Mouse (Mus musculus) embryo, embryonic 9.5 days (tissue): Measurements from ENCODE around the gene Prkaca.
"Not testable (repeated sequence)": the region's sequence is repeated elsewhere in the genome, so short reads cannot be mapped to it uniquely, and the experiment has no call there.

Experiments used
- DNase-seq: peaks from one replicate; pipeline ENCODE4 v3.0.0-alpha.2; 2017; ENCODE audit errors: extremely low spot score

Prkaca gene

DNA sequence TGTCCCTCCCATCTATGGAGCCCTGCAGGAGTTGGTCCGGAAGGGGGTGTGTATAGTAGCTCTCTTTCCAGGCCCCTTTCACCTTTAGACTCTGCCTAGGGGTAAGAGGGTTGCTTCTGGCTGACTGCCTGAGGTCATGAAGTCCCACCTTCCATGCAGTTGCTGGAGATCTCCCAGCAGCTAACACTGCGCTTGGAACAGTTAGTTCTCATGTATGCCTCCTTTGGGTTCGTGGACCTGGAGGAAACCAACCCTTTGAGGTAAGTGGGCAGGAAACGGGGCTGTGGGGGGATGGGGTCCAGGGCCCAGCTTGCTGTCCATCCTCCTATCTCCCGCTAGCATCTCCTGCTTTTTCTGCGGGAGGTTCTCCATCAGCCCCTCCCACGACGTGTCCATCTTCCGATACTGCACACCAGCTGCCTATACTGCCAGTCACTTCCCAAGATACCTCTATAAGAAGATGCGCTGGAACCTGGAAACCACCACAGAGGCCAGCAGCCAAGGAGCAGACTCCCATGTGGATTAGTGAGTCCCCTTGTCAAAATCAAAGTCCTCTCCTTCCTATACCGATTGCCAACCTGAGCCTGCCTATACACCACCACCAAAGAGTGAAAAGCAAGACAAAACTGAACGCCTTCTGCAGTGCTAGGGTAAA, 30.3 kb downstream of the Prkaca start:
- no peak for DNase-seq

- no peak for DNase-seq
Measured at GRCm38 (mm10) chr8:84003612-84004246, 30.9 kb downstream of the Prkaca start.

DNA sequence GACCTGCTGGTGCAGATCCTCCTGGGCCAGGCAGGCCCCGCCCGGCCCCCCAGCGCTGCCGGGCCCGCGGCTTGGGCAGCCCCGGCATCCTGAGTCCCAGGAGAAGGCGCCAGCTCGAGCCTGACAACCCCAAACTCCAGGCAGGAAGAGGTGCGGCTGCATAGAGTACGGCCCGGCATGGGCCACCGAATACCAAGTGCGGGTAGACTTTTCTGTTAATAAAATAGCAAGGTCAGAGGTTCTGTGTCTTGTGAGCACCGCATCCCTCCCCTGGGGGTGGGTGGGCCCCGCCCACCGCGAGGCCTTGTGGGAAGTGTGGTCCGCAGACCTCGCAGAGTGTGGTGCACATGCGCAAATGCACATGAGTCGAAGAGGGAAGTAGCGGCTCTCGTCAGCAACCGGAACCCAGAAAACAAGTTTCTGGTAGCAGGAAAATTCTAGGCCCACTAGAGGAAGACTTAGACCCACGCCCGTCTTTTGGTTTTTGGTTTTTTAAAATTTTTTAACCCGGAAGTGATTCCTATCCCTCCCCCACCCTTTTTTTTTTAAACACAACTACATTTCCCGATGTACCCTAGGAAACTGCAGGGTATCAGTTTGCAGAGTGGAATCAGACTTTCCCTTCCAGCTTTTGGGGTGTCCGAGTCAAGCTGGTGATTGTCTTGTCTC, 31.9 kb downstream of the Prkaca start:
- DNase-seq: peak; percentile 92

DNA sequence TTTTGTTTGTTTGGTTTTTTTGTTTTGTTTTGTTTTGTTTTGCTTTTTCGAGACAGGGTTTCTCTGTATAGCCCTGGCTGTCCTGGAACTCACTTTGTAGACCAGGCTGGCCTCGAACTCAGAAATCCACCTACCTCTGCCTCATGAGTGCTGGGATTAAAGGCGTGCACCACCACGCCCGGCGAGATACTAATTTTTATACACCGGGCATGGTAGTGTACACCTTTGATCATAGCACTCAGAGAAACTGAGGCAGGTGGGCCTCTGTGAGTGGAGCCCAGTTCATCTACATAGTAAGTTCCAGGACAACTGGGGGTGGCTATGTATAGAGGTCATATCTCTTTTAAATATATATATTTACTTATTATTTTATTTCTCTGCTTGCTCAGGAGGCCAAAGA, 32.7 kb downstream of the Prkaca start:
- DNase-seq: not testable (repeated sequence)

DNA sequence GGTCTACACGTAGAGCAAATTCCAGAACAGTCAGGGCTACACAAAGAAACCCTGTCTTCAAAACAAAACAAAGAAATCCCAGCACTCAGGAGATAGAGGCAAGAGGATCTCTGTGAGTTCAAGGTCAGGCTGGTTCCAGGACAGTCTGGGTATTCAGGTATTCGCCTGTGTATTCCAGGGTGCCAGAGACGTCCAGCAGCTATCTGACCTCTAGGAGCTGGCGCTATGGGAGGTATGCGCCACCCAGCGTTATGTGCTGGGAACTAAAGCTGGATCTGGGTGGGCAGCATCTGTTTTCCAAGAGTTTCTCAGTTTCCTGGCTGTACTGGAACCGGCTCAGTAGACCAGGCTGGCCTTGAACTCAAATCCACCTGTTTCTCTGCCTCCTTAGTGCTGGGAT, 35.6 kb downstream of the Prkaca start:
- DNase-seq: no peak

DNA sequence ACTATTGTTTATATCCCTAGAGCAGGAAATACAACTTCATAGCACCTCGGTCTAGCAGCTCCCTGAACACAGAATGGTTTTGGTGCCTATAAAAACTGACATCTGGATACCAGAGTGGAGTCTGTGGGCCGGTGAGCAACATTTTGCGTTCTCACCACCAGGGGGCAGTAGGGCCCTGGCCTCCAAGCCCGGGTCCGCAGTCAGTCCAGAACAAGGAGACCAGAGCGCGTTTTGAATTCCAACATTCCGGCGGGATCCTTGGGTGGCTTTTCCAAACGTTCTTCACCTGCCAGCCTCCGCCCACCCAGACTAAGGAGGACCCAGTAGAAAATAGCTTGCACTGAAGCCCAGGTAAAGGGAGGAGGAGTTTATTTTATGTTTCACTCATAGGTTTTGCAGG, 37.1 kb downstream of the Prkaca start:
- peak; percentile 87 for DNase-seq

- no peak for DNase-seq
Measured at GRCm38 (mm10) chr8:84010625-84011611, 38.1 kb downstream of the Prkaca start.

- no peak for DNase-seq
Measured at GRCm38 (mm10) chr8:84011705-84012498, 39.1 kb downstream of the Prkaca start, which contains the start of gene 2210011C24Rik. Gene 2210011C24Rik (minus strand): TSS chr8:84012171.

GRCm38 (mm10) chr8:84012499-84013165, 39.8 kb downstream of the Prkaca start:
- no peak for DNase-seq

- no peak for DNase-seq
Measured at GRCm38 (mm10) chr8:84015833-84016232, 43.0 kb downstream of the Prkaca start.

DNA sequence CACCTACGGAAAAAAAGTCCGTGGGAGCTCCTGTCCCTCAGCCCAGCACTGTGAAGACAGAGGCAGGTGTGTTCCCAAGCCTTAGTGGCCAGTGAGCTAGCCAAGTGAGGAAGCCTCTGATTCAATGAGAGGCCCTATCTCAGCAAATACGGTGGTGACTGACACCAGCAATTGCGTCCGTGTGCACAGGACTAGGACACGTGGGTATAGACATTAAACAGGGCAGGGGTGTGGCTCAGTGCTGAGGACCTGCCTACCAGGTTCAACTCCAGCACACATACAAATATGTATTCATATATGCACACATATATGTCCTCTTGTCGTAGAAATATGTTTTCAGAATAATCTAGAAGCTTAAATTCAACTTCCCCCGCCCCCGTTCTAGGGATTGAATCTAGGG, 46.9 kb downstream of the Prkaca start:
- no peak for DNase-seq

- DNase-seq: no peak
Measured at GRCm38 (mm10) chr8:84021096-84021495, 48.3 kb downstream of the Prkaca start, which contains the start of gene Palm3. Gene Palm3 (plus strand): TSS chr8:84021471.

- DNase-seq: no peak
Measured at GRCm38 (mm10) chr8:84021569-84021968, 48.8 kb downstream of the Prkaca start.

DNA sequence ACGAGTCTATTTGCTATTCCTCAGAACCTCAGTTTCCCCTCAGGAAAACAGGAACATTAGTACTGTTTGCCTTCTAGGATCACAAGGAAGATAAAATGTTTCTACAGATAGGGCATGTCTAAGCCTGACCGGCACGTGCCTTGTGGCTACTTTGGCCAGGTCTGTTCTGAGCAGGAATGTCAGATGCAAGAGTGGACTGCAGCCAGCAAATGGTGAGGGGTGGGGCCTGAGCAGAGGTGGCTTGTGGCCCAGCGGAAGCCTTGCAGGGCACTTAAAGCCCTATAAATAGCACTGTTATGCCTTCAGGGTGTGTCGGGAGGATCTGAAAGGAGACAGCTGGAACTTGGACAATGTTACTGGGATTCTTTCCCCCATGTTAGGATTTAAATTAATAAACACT, 50.3 kb downstream of the Prkaca start:
- DNase-seq: no peak

DNA sequence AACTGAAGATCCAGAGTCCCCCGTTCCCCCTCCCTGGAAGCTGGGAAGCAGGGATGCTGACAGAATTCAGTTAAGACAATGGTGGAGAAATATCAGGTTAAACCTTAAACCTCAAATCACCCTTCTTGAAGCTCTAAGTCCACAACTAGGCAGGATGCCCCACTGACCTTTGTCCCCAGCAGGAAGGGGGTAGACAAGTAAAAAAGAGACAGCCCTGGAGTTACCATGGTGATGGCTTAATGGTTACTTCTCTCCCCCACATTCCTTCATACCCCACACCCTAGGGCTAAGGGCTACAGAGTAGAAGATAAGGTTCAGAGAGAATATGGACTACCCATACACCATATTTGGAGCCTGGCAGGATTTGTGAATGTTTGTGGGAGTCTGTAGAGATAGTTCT, 50.8 kb downstream of the Prkaca start:
- DNase-seq: no peak

DNA sequence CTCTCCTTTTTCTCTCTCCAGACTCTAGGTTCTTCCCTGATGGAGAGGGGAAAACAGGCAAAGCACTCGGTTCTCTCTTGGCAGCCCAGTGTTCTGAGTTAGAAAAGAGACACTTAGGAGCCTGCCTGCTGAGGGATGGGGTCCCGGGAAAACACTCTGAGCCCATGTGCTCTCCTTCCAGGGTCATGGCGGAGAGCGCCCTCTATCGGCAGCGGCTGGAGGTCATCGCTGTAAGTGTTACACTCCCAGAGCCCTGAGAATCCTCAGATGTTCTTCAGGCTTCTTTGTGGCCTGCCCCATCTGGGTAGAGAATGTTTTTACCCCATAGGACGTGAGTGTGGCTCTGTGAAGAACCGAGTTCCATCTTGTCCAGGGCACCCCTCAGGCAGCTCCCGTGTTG, 51.4 kb downstream of the Prkaca start:
- DNase-seq: no peak

DNA sequence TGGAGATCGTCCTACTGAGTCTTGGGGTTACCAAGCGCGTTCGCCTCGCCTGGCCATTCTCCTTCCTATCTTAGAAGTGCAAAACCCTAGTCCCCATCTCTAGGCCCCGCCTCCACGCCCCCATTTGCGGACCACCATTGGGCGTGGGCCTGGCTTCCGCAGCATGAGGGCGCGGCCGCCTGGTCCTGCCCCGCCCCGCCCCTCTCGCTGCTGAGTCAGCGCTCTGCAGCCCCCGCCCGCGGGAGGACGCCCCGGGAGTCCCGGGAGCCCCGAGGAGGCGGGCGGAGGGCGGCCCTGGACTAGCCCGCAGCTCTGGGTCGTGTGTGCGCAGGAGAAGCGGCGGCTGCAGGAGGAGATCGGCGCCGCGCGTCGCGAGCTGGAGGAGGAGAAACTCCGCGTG, 53.1 kb downstream of the Prkaca start:
- DNase-seq: no peak

DNA sequence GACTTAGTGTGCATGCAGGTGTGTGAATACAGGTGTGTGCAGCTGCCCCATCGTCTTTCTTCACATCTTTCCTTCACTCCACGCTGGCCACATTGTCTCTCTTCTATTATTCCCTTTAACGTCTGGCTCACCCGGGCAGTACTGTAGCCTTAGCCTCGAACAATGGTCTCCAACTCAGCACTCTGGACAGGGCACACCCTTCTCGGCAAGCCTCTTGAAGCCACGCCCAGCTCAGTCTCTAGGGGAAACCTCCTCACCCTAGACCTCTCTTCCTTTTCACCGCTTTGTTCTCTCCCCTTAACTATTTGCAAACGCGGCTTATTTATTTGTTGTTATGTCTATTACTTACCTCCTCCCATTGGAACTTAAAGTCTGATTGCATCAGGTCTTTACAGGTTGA, 54.7 kb downstream of the Prkaca start:
- no peak for DNase-seq

DNA sequence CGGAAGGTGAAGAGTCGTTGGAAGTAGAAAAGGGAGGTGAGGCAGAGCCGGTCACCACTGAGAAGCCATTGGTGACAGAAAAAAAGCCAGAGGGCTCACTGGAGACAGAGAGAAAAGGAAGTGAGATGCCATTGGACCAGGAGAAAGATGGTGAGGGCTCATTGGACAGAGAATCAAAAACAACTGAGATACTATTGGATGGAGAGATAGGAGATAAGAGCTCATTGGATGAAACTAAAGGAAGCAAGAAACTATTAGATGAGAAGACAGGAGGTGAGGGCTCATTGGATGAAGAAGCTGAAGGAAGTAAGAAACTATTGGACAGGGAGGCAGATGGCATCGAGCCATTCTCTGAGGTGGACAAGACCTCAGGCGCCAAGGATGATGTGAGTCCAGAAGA, 56.5 kb downstream of the Prkaca start:
- DNase-seq: no peak

- DNase-seq: no peak
Measured at GRCm38 (mm10) chr8:84032777-84033176, 60.0 kb downstream of the Prkaca start.
